Mouse (Mus musculus): ENCODE measurements at regions not wholly inside any gene's neighbourhood (a gene's known extent, or its start where the extent isn't known, plus 50 kb on each side); places are given as distances from the start of the nearest gene placed in this dataset.

- Histone ChIP-seq H3K79me3 (ENCODE audit: low read depth) (no peaks in the 10 kb centered on the region), H3K36me3 (ENCODE audit: control insufficient read depth, insufficient read depth) (no peaks in the 10 kb centered on the region), H3ac (ENCODE audit: control insufficient read depth, insufficient read length, low read depth) (no peak overlapping the region), H3K27me3 (ENCODE audit: control insufficient read depth, insufficient read depth, insufficient read length) (no peaks in the 10 kb centered on the region), H3K79me2 (ENCODE audit: control insufficient read depth, insufficient read depth) (no peaks in the 10 kb centered on the region), H3K4me3 (ENCODE audit: insufficient read depth, poor library complexity, severe bottlenecking) (no peak overlapping the region)
- no peak for TF ChIP-seq CTCF (IDR thresholded peaks at IDR 0.05; ENCODE audit: control insufficient read depth, insufficient read depth, insufficient read length)
- no peak for TF ChIP-seq USF1 (IDR thresholded peaks at IDR 0.05; ENCODE audit: low read depth)
- no peak for TF ChIP-seq MYOD1 (IDR thresholded peaks at IDR 0.05; ENCODE audit: control insufficient read depth, insufficient read length, low read depth)
- TF ChIP-seq MYOG (IDR thresholded peaks at IDR 0.05; ENCODE audit: control insufficient read depth, extremely low read depth, insufficient read length), result no peak
- no peak for TF ChIP-seq CEBPB (IDR thresholded peaks at IDR 0.05; ENCODE audit: low read depth)
- no peak for TF ChIP-seq FOSL1 (IDR thresholded peaks at IDR 0.05; ENCODE audit: insufficient read depth, low read length, poor library complexity, severe bottlenecking)
- no peak for TF ChIP-seq MAX (IDR thresholded peaks at IDR 0.05)
Measured at GRCm38 (mm10) chr4:10114831-10115230, 759.5 kb upstream of the 2610301B20Rik start.

DNA sequence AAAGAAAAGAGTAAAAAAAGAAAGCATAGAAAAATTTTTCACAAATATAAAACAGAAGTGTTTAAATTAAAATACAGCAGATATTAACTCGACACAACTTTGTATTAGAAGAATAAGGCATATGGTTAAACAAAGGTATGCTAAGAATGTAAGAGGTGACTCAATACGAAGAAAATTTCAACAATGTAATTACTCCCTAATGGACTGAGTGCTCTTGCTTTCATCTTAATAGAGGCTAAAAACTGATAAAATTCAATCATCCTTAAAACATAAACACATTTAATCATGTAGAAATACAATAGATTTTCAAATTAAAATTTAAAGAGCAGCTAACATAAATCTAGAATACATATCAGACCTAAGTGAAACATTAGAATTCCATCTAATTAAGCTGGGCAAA is 756.3 kb upstream of the 2610301B20Rik start:
- Histone ChIP-seq H3ac (ENCODE audit: control insufficient read depth, insufficient read length, low read depth) (no peak overlapping the region), H3K79me2 (ENCODE audit: control insufficient read depth, insufficient read depth) (no peaks in the 10 kb centered on the region)

DNA sequence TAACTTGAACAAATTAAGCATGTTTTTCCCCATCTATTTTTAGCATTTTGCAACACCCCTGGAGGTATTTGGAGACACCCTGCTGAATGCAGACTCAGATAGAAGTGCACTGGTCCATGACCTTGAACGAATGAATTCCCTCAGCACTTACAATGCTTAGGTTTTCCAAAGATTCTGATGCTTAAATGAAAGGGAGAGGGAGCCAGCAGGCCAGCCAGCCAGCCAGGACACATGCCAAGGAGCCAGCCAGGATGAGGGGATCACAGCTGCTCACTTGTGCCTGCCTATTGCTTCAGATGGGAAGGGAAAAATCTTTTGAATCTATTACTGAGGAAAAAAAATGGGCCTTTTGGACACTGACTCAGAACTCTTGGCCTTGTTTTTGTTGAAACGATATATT is 750.0 kb upstream of the 2610301B20Rik start:
- TF ChIP-seq USF1 (IDR thresholded peaks at IDR 0.05; ENCODE audit: low read depth) (no peak), MYOD1 (IDR thresholded peaks at IDR 0.05; ENCODE audit: control insufficient read depth, insufficient read length, low read depth) (no peak), MYOG (IDR thresholded peaks at IDR 0.05; ENCODE audit: control insufficient read depth, extremely low read depth, insufficient read length) (no peak), FOSL1 (IDR thresholded peaks at IDR 0.05; ENCODE audit: insufficient read depth, low read length, poor library complexity, severe bottlenecking) (no peak), CEBPB (IDR thresholded peaks at IDR 0.05; ENCODE audit: low read depth) (no peak), MAX (IDR thresholded peaks at IDR 0.05) (no peak), CTCF (IDR thresholded peaks at IDR 0.05; ENCODE audit: control insufficient read depth, insufficient read depth, insufficient read length) (no peak)
- Histone ChIP-seq H3K4me3 (ENCODE audit: insufficient read depth, poor library complexity, severe bottlenecking) (no peak overlapping the region), H3K79me2 (ENCODE audit: control insufficient read depth, insufficient read depth) (no peaks in the 10 kb centered on the region), H3K36me3 (ENCODE audit: control insufficient read depth, insufficient read depth) (no peaks in the 10 kb centered on the region), H3K27me3 (ENCODE audit: control insufficient read depth, insufficient read depth, insufficient read length) (no peaks in the 10 kb centered on the region), H3ac (ENCODE audit: control insufficient read depth, insufficient read length, low read depth) (no peak overlapping the region), H3K79me3 (ENCODE audit: low read depth) (no peaks in the 10 kb centered on the region)

More for the DNA sequence above, 756.3 kb upstream of the 2610301B20Rik start:
- no peak for TF ChIP-seq MAX (IDR thresholded peaks at IDR 0.05)
- TF ChIP-seq FOSL1 (IDR thresholded peaks at IDR 0.05; ENCODE audit: insufficient read depth, low read length, poor library complexity, severe bottlenecking), result no peak
- TF ChIP-seq MYOD1 (IDR thresholded peaks at IDR 0.05; ENCODE audit: control insufficient read depth, insufficient read length, low read depth), result no peak
- TF ChIP-seq USF1 (IDR thresholded peaks at IDR 0.05; ENCODE audit: low read depth), result no peak
- no peak for TF ChIP-seq CTCF (IDR thresholded peaks at IDR 0.05; ENCODE audit: control insufficient read depth, insufficient read depth, insufficient read length)
- no peak for TF ChIP-seq CEBPB (IDR thresholded peaks at IDR 0.05; ENCODE audit: low read depth)
- TF ChIP-seq MYOG (IDR thresholded peaks at IDR 0.05; ENCODE audit: control insufficient read depth, extremely low read depth, insufficient read length), result no peak
- Histone ChIP-seq H3K36me3 (ENCODE audit: control insufficient read depth, insufficient read depth) (no peaks in the 10 kb centered on the region), H3K4me3 (ENCODE audit: insufficient read depth, poor library complexity, severe bottlenecking) (no peak overlapping the region), H3K79me3 (ENCODE audit: low read depth) (no peaks in the 10 kb centered on the region), H3K27me3 (ENCODE audit: control insufficient read depth, insufficient read depth, insufficient read length) (no peaks in the 10 kb centered on the region)

DNA sequence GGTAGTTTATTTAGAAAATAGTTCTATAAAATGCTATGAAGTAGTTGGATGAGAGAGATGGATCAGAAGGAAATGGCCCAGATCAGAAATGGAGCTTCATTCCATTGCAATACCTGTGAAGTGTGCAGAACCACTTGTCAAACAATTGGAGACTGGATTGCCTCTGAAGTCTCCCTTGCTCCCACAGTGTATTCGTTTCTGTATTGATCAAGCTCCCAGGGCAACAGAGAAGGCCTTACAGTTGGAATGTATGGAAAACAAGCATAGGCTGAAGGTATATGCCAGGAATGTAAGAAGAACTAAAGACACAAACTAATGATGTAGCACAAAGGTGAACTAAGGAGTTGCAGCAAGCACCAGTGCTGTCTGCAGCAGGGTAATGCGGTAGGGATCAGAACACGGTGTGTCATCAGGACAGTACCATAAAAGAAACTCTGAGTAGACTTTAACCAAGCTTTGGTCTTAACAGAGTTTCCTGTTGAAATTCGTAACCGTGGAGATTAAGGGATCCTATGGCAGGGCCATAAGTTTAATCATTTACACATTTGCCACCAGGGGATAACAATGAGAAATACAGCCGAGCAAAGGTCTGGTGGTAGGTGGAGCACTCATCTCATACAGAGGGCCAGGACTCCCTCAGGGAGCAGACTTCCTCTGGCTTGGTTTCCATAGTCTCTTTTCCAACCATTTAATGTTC is 732.9 kb upstream of the 2610301B20Rik start:
- Histone ChIP-seq H3K36me3 (ENCODE audit: control insufficient read depth, insufficient read depth) (no peaks in the 10 kb centered on the region), H3K4me3 (ENCODE audit: insufficient read depth, poor library complexity, severe bottlenecking) (no peak overlapping the region), H3K79me3 (ENCODE audit: low read depth) (no peaks in the 10 kb centered on the region), H3ac (ENCODE audit: control insufficient read depth, insufficient read length, low read depth) (no peak overlapping the region), H3K27me3 (ENCODE audit: control insufficient read depth, insufficient read depth, insufficient read length) (no peaks in the 10 kb centered on the region), H3K79me2 (ENCODE audit: control insufficient read depth, insufficient read depth) (no peaks in the 10 kb centered on the region)
- TF ChIP-seq CTCF (IDR thresholded peaks at IDR 0.05; ENCODE audit: control insufficient read depth, insufficient read depth, insufficient read length) (no peak), FOSL1 (IDR thresholded peaks at IDR 0.05; ENCODE audit: insufficient read depth, low read length, poor library complexity, severe bottlenecking) (no peak), USF1 (IDR thresholded peaks at IDR 0.05; ENCODE audit: low read depth) (no peak), MYOG (IDR thresholded peaks at IDR 0.05; ENCODE audit: control insufficient read depth, extremely low read depth, insufficient read length) (no peak), MYOD1 (IDR thresholded peaks at IDR 0.05; ENCODE audit: control insufficient read depth, insufficient read length, low read depth) (no peak), CEBPB (IDR thresholded peaks at IDR 0.05; ENCODE audit: low read depth) (no peak), MAX (IDR thresholded peaks at IDR 0.05) (no peak)

DNA sequence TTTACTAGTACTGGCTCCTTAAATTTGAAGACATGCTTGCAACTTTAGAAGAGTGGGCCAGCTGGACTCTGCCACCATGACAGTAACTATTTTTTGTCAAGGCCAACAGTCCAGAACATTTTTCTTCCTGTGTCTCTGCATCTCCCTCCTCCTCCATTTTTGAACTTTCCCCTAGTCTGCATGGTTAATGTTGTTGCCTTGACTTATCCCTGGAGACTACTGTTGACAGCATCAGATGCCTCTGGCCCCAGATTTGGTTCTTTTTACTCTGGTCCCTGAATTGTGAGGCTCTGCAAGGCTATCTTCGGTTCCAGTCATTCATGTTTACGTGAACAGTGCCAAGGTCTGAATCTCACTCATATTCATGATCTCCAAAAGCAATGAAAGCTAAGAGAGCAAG is 724.4 kb upstream of the 2610301B20Rik start:
- no peak for TF ChIP-seq CEBPB (IDR thresholded peaks at IDR 0.05; ENCODE audit: low read depth)
- no peak for TF ChIP-seq MYOD1 (IDR thresholded peaks at IDR 0.05; ENCODE audit: control insufficient read depth, insufficient read length, low read depth)
- TF ChIP-seq USF1 (IDR thresholded peaks at IDR 0.05; ENCODE audit: low read depth), result no peak
- H3K27me3 ChIP-seq (ENCODE audit: control insufficient read depth, insufficient read depth, insufficient read length), result no peaks in the 10 kb centered on the region

GRCm38 (mm10) chr4:10150501-10150900 is 723.8 kb upstream of the 2610301B20Rik start:
- TF ChIP-seq CEBPB (IDR thresholded peaks at IDR 0.05; ENCODE audit: low read depth), result no peak
- Histone ChIP-seq H3K79me3 (ENCODE audit: low read depth) (no peaks in the 10 kb centered on the region), H3K4me3 (ENCODE audit: insufficient read depth, poor library complexity, severe bottlenecking) (no peak overlapping the region), H3K36me3 (ENCODE audit: control insufficient read depth, insufficient read depth) (no peaks in the 10 kb centered on the region), H3K79me2 (ENCODE audit: control insufficient read depth, insufficient read depth) (no peaks in the 10 kb centered on the region), H3K27me3 (ENCODE audit: control insufficient read depth, insufficient read depth, insufficient read length) (no peaks in the 10 kb centered on the region), H3ac (ENCODE audit: control insufficient read depth, insufficient read length, low read depth) (no peak overlapping the region)

More for the DNA sequence above, 724.4 kb upstream of the 2610301B20Rik start:
- H3K79me3 ChIP-seq (ENCODE audit: low read depth), result no peaks in the 10 kb centered on the region
- H3K79me2 ChIP-seq (ENCODE audit: control insufficient read depth, insufficient read depth), result no peaks in the 10 kb centered on the region
- no peaks in the 10 kb centered on the region for H3K36me3 ChIP-seq (ENCODE audit: control insufficient read depth, insufficient read depth)
- H3K4me3 ChIP-seq (ENCODE audit: insufficient read depth, poor library complexity, severe bottlenecking), result no peak overlapping the region
- H3ac ChIP-seq (ENCODE audit: control insufficient read depth, insufficient read length, low read depth), result no peak overlapping the region

All from C2C12 (cell line).